Comparison of ENCODE assay signal across 19 mouse cellular contexts in genomic region chr16:31534923-31535523, GRCm38 (mm10).
DNase-seq lines count a peak whose midpoint lies in the region; ATAC-seq and TF ChIP-seq lines count a peak whose summit lies in the region.
"Had no signal": no experiment of that assay in that cellular context is flagged by ENCODE, and none has a peak within 500 bp of the region (broad histone marks: within the 10 kb centered on the region; RNA-seq: fewer than 3 reads in every experiment).

No protein-coding gene starts in this region.

- H3K4me2 ChIP-seq in heart, embryonic 11.5 days, result no peak overlapping the region
- H3K4me2 ChIP-seq in lung, embryonic 14.5 days, result no peak overlapping the region
- H3K4me2 ChIP-seq: intestine, embryonic 15.5 days had no signal

- TF ChIP-seq CTCF in lung, embryonic 14.5 days (IDR thresholded peaks at IDR 0.05; ENCODE audit: low read depth), result no peak

- H3K27me3 ChIP-seq in heart, embryonic 10.5 days (ENCODE audit: insufficient read depth, poor library complexity, severe bottlenecking), result no peaks in the 10 kb centered on the region
- H3K27me3 ChIP-seq in heart, embryonic 11.5 days (ENCODE audit: control insufficient read depth, insufficient read depth, low read length), result no peaks in the 10 kb centered on the region
- H3K27me3 ChIP-seq in lung, embryonic 14.5 days (ENCODE audit: insufficient read depth, low read length), result no peaks in the 10 kb centered on the region
- H3K27me3 ChIP-seq: intestine, embryonic 15.5 days had no signal

- 36% methylated on average over 4 of the region's 4 CpGs for WGBS in heart, embryonic 10.5 days
- 39% methylated on average over 4 of the region's 4 CpGs for WGBS in heart, embryonic 11.5 days (ENCODE audit: insufficient replicate concordance)
- 13% methylated on average over 4 of the region's 4 CpGs for WGBS in lung, embryonic 14.5 days

- no peaks in the 10 kb centered on the region for H3K9me3 ChIP-seq in heart, embryonic 10.5 days
- no peaks in the 10 kb centered on the region for H3K9me3 ChIP-seq in heart, embryonic 11.5 days (replicated peaks; ENCODE audit: control insufficient read depth, low read length)
- H3K9me3 ChIP-seq in lung, embryonic 14.5 days (ENCODE audit: low read depth, low read length), result no peaks in the 10 kb centered on the region
- H3K9me3 ChIP-seq: intestine, embryonic 15.5 days had no signal

- no peak overlapping the region for H3K4me3 ChIP-seq in heart, embryonic 10.5 days
- H3K4me3 ChIP-seq in heart, embryonic 11.5 days (ENCODE audit: low read depth, low read length), result no peak overlapping the region
- H3K4me3 ChIP-seq in lung, embryonic 14.5 days (ENCODE audit: low read depth, low read length), result no peak overlapping the region
- H3K4me3 ChIP-seq: heart, adult 2 months; intestine, embryonic 15.5 days had no signal

- H3K36me3 ChIP-seq in heart, embryonic 10.5 days, result no peaks in the 10 kb centered on the region
- H3K36me3 ChIP-seq in heart, embryonic 11.5 days (ENCODE audit: control insufficient read depth, insufficient read depth, low read length), result no peaks in the 10 kb centered on the region
- no peaks in the 10 kb centered on the region for H3K36me3 ChIP-seq in lung, embryonic 14.5 days (ENCODE audit: insufficient read depth)
- H3K36me3 ChIP-seq: intestine, embryonic 15.5 days had no signal

- peaks cover 45% of the 10 kb centered on the region for H3K4me1 ChIP-seq in heart, embryonic 10.5 days
- peaks cover 12% of the 10 kb centered on the region for H3K4me1 ChIP-seq in heart, embryonic 11.5 days (ENCODE audit: control insufficient read depth, insufficient read depth, low read length)
- no peaks in the 10 kb centered on the region for H3K4me1 ChIP-seq in lung, embryonic 14.5 days (ENCODE audit: insufficient read depth)

- no peak overlapping the region for H3K9ac ChIP-seq in heart, embryonic 11.5 days (ENCODE audit: low read depth, low read length)
- H3K9ac ChIP-seq in lung, embryonic 14.5 days, result no peak overlapping the region
- H3K9ac ChIP-seq: intestine, embryonic 15.5 days; liver, embryonic 14.5 days had no signal

- ATAC-seq in heart, embryonic 11.5 days (replicated peaks; ENCODE audit: insufficient number of reproducible peaks, low FRiP score, low TSS enrichment), result no peak
- ATAC-seq in lung, embryonic 14.5 days (ENCODE audit: insufficient read depth), result peak; percentile 62; the same call in 1 of the 2 replicates
- ATAC-seq: intestine, embryonic 15.5 days had no signal

- no peak for DNase-seq in heart, embryonic 10.5 days (ENCODE audit: low spot score)
- DNase-seq in lung, embryonic 14.5 days, result peak; percentile 13
- DNase-seq in lung, postnatal 4 days, result no peak
- DNase-seq in embryo, embryonic 11 days, result peak; percentile 77
- peak; percentile 72 for DNase-seq in mesoderm, embryonic 11.5 days (ENCODE audit: low read depth, low spot score)
- DNase-seq in gastrocnemius, adult 18-20 months (ENCODE audit: low spot score), result no peak
- DNase-seq: adrenal gland, postnatal 14 days; B cell, adult 2 months; cerebellum, postnatal 36 days; heart, adult 2 months; heart, postnatal 14 days; layer of hippocampus, adult 9-11 months; lung, postnatal 14 days; midbrain, embryonic 14.5 days; spleen, adult 18-20 months; thymus, postnatal 4 days had no signal

- H3K27ac ChIP-seq in heart, embryonic 10.5 days, result peak overlapping the region; percentile 18
- H3K27ac ChIP-seq in heart, embryonic 11.5 days (ENCODE audit: low read depth, low read length), result no peak overlapping the region
- H3K27ac ChIP-seq in lung, embryonic 14.5 days (ENCODE audit: low read depth), result no peak overlapping the region
- H3K27ac ChIP-seq: heart, adult 2 months; intestine, embryonic 15.5 days; liver, embryonic 14.5 days had no signal

Comparison
In these comparisons a context has a peak if more than half of its experiments do, and no peak if none do; other contexts are left out.
1. DNase-seq: peak in lung, embryonic 14.5 days (single experiment), embryo, embryonic 11 days (single experiment) and mesoderm, embryonic 11.5 days (single experiment); none in heart, embryonic 10.5 days (single experiment), lung, postnatal 4 days (0 of 2) and gastrocnemius, adult 18-20 months (single experiment).